Mouse (Mus musculus) embryonic facial prominence, embryonic 13.5 days (tissue): ENCODE measurements around the gene Rps15. TPM values are rescaled to one million over a fixed set of nuclear protein-coding genes. Genes with fewer than 3 reads are reported as not detected.

Experiments
- ATAC-seq: fragments of 200-750 bp; cut with Nextera tagmentation; 2 replicates; pipeline ENCODE4 v1.8.0; 2017; ENCODE audit warnings: low read depth; ENCODE audit not compliant: insufficient number of reproducible peaks, insufficient read depth, low FRiP score, low TSS enrichment
- H3K27ac ChIP-seq: fragments of 300-500 bp; sonication (generic); 2 replicates; pipeline ENCODE4 v1.5.1; 2015; ENCODE audit warnings: moderate library complexity, mild to moderate bottlenecking, inconsistent platforms
- H3K27me3 ChIP-seq: fragments of 300-500 bp; sonication (generic); 2 replicates; pipeline ENCODE4 v1.6.1; 2015; ENCODE audit warnings: mild to moderate bottlenecking, inconsistent platforms
- H3K36me3 ChIP-seq: fragments of 300-500 bp; sonication (generic); 2 replicates; pipeline ENCODE4 v1.6.1; 2015; ENCODE audit warnings: mild to moderate bottlenecking, inconsistent platforms
- H3K4me1 ChIP-seq: fragments of 300-500 bp; sonication (generic); 2 replicates; pipeline ENCODE4 v1.6.1; 2015; ENCODE audit warnings: inconsistent platforms
- H3K4me2 ChIP-seq: fragments of 300-500 bp; sonication (generic); 2 replicates; pipeline ENCODE4 v1.6.1; 2015; ENCODE audit warnings: moderate library complexity, mild to moderate bottlenecking, inconsistent platforms
- H3K4me3 ChIP-seq: fragments of 300-500 bp; sonication (generic); 2 replicates; pipeline ENCODE4 v1.5.1; 2015; ENCODE audit warnings: mild to moderate bottlenecking, inconsistent platforms
- H3K9ac ChIP-seq: fragments of 300-500 bp; sonication (generic); 2 replicates; pipeline ENCODE4 v1.6.1; 2015; ENCODE audit warnings: mild to moderate bottlenecking, inconsistent platforms
- H3K9me3 ChIP-seq: fragments of 300-500 bp; sonication (generic); 2 replicates; pipeline ENCODE4 v1.6.1; 2016; ENCODE audit warnings: inconsistent platforms
- WGBS: fragments of 180-500 bp; shearing (Covaris S2); methylation state at CpG from one replicate; pipeline ENCODE4 v1.1.7; 2015; ENCODE audit warnings: mixed read lengths; 5-methylcytosine and 5-hydroxymethylcytosine counted together
- polyA plus RNA-seq: library from polyadenylated mRNA; unstranded; fragments of >200 nt; fragmentation: Nextera tagmentation; extraction: Ambion mirVana; gene quantifications from 2 replicates; pipeline ENCODE4 v1.2.1, GENCODE M21; 2015

Rps15 gene
- polyA plus RNA-seq, 1 experiment from 2014 or later, result 1,047 TPM

DNA sequence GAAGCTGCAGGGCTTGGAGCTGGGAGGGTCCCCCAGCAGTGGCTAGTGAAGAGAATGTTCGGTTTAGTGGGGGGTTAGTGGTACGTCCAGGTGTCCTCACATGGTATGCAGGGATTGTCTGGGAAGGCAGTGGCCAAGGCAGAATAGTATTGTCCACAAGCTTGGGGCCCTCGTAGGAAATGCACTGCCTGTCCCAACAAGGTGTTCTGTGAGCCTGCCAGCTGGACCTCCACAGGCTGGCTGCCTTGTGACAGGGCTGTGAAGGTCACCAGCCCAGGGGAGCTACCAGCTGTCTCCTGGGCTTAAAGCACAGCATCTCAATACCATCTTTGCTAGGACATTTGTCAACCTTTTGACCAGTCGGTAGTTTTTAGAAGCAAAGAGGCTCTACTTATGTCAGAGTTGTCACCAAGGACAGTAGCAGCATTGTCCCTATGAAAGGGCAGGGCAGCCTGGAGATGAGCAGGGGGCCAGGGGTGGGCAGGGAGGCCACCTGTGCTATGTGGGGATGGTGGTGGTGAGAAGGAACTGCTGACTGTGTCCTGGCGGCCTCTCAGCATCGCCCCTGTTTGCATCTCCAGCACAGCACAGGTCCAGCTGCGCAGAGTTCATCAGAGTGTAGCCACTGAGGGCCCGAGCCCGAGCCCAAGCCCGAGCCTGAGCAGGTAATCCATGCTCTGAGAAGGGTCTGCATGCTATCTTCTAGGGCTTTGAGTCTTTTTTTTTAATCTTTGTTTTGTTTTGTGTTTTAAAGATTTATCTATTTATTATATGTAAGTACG, 39.6 kb upstream of the Rps15 start:
- Histone ChIP-seq H3K4me1 (peaks cover 18% of the 10 kb centered on the region), H3K9ac (no peak overlapping the region), H3K27ac (no peak overlapping the region), H3K27me3 (no peaks in the 10 kb centered on the region), H3K9me3 (no peaks in the 10 kb centered on the region), H3K4me3 (no peak overlapping the region), H3K4me2 (no peak overlapping the region), H3K36me3 (peaks cover 50% of the 10 kb centered on the region)
- no peak for ATAC-seq
- WGBS, result 95% methylated on average over 11 of the region's 11 CpGs

DNA sequence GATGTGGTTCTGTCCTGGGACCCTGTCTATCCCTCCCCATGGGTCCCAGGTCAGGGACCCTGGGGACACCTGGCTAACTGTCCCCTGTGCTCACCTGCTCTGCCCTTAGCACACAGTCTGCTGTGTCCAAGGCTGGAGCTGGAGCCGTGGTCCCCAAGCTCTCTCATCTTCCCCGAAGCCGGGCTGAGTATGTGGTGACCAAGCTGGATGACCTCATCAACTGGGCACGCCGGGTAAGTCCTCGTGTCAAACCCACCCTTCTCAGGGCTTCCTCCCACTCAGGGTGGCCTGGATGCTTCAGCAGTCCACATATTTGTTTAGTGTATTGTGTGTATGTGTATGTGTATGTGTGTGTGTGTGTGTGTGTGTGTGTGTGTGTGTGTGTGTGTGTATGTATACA, 38.7 kb upstream of the Rps15 start:
- Histone ChIP-seq H3K36me3 (peaks cover 59% of the 10 kb centered on the region), H3K4me2 (no peak overlapping the region), H3K27me3 (no peaks in the 10 kb centered on the region), H3K9ac (no peak overlapping the region), H3K4me3 (no peak overlapping the region), H3K27ac (no peak overlapping the region), H3K4me1 (peaks cover 12% of the 10 kb centered on the region), H3K9me3 (no peaks in the 10 kb centered on the region)
- WGBS, result 80% methylated on average over 6 of the region's 6 CpGs
- no peak for ATAC-seq

DNA sequence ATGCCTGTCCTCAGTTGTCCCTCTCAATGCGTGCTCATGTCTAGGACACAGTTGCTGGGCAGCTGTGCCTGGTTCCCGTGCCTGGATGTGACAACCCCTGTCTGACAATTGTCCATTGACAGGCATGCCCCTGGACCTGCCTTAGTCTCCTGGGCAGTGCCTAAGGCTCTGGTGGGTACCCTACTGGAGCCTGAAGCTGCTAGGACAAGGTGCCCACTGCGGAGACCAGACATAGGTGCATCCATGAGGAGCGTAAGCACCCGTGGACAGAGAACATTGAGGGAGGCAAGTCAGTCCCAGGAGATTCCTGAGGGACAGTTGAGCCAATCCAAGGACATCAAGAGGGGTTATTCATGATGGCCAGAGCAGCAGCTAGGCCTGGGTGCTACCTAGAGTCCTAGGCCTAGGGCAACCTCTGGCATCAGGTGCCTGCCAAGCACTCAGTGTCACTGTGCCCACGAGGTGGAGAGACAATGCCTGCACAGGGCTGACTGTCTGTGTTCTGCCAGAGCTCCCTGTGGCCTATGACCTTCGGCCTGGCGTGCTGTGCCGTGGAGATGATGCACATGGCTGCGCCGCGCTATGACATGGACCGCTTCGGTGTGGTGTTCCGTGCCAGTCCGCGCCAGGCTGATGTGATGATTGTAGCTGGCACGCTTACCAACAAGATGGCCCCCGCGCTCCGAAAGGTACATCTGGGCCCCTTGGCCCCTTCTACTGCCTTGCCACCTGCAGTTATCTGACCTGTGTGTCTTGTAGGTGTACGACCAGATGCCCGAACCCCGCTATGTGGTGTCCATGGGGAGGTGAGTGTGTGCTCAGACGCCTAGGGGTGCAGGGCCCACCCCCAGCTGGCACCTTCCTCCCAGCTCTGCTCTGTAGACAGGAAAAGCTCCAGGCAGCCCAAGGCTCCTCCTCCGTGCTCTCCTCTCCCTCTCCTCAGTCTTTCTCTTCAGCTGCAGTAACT, 37.6 kb upstream of the Rps15 start:
- Histone ChIP-seq H3K36me3 (peaks cover 66% of the 10 kb centered on the region), H3K4me3 (no peak overlapping the region)
- 95% methylated on average over 26 of the region's 26 CpGs for WGBS

GRCm38 (mm10) chr10:80255881-80256535, 36.2 kb upstream of the Rps15 start:
- Histone ChIP-seq H3K4me3 (no peak overlapping the region), H3K27me3 (no peaks in the 10 kb centered on the region), H3K4me1 (peaks cover 19% of the 10 kb centered on the region), H3K27ac (no peak overlapping the region), H3K36me3 (peaks cover 66% of the 10 kb centered on the region), H3K9me3 (no peaks in the 10 kb centered on the region), H3K4me2 (no peak overlapping the region), H3K9ac (no peak overlapping the region; the same call in 1 of the 2 replicates)
- WGBS, result 89% methylated on average over 5 of the region's 5 CpGs
- no peak for ATAC-seq

More for the DNA sequence above, 37.6 kb upstream of the Rps15 start:
- H3K4me1 ChIP-seq, result peaks cover 21% of the 10 kb centered on the region
- no peaks in the 10 kb centered on the region for H3K9me3 ChIP-seq
- ATAC-seq, result no peak
- no peak overlapping the region for H3K9ac ChIP-seq
- H3K4me2 ChIP-seq, result no peak overlapping the region
- H3K27ac ChIP-seq, result no peak overlapping the region
- H3K27me3 ChIP-seq, result no peaks in the 10 kb centered on the region

DNA sequence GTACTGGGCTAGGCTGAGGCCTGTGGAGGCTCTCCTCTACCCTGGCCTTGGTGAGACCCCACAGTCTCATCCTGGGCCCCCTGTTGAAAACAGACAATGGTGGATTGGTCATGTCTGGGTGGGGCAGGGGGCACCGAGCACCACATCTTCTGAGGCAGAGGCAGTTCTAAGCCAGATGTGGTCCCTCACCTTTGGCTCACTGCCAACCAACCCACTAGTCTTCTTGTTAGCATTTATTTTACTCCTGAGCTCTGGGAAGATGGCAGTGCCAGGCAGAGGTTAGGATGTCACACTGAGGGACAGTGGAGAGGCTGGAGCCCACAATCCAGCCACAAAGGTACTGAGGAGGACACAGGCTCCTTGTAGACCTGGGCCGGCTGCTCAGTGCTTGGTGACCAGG, 34.3 kb upstream of the Rps15 start:
- H3K27ac ChIP-seq, result no peak overlapping the region
- WGBS, result 81% methylated on average over 2 of the region's 2 CpGs
- peaks cover 27% of the 10 kb centered on the region for H3K4me1 ChIP-seq
- no peak overlapping the region for H3K4me2 ChIP-seq
- no peaks in the 10 kb centered on the region for H3K9me3 ChIP-seq
- H3K27me3 ChIP-seq, result no peaks in the 10 kb centered on the region
- H3K4me3 ChIP-seq, result no peak overlapping the region
- no peak for ATAC-seq
- peaks cover 61% of the 10 kb centered on the region for H3K36me3 ChIP-seq
- H3K9ac ChIP-seq, result peak overlapping the region; percentile 27; the same call in 1 of the 2 replicates

- WGBS, result 88% methylated on average over 14 of the region's 14 CpGs
- H3K9ac ChIP-seq, result no peak overlapping the region
- peak overlapping the region; percentile 77; the same call in 1 of the 2 replicates for H3K4me2 ChIP-seq
- no peak for ATAC-seq
- peaks cover 27% of the 10 kb centered on the region for H3K4me1 ChIP-seq
- H3K27ac ChIP-seq, result no peak overlapping the region
- H3K4me3 ChIP-seq, result no peak overlapping the region
- peaks cover 52% of the 10 kb centered on the region for H3K36me3 ChIP-seq
- no peaks in the 10 kb centered on the region for H3K27me3 ChIP-seq
- H3K9me3 ChIP-seq, result no peaks in the 10 kb centered on the region
Measured at GRCm38 (mm10) chr10:80258752-80259462, 33.3 kb upstream of the Rps15 start.

DNA sequence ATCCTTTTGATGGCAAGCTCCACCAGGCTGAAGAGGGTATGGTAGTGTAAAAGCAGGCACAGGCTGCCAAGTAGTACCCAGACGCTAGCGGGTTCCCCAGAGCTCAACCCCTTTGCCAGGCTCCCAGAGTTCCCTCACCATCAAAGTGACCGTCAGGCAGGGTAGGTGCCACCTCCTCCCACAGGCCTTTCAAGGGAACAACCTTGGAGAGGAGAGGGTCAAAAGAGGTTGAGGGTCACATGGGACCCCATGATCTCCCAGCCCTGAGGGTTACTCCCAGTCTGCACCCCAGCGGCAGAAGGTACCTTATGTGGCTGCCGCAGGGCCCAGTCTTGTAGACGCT, 32.8 kb upstream of the Rps15 start:
- ATAC-seq, result no peak
- Histone ChIP-seq H3K36me3 (peaks cover 46% of the 10 kb centered on the region), H3K4me1 (peaks cover 30% of the 10 kb centered on the region), H3K9ac (peak overlapping the region; percentile 74), H3K4me3 (peak overlapping the region; percentile 49; the same call in 1 of the 2 replicates), H3K27ac (no peak overlapping the region), H3K27me3 (no peaks in the 10 kb centered on the region), H3K4me2 (peak overlapping the region; percentile 77), H3K9me3 (no peaks in the 10 kb centered on the region)
- 80% methylated on average over 6 of the region's 6 CpGs for WGBS

- Histone ChIP-seq H3K4me3 (peak overlapping the region; percentile 49), H3K9me3 (no peaks in the 10 kb centered on the region), H3K36me3 (peaks cover 40% of the 10 kb centered on the region), H3K9ac (peak overlapping the region; percentile 74), H3K4me1 (peaks cover 30% of the 10 kb centered on the region), H3K27me3 (no peaks in the 10 kb centered on the region), H3K27ac (peak overlapping the region; percentile 96), H3K4me2 (peak overlapping the region; percentile 77)
- WGBS, result 9% methylated on average over 19 of the region's 19 CpGs
- no peak for ATAC-seq
Measured at GRCm38 (mm10) chr10:80259861-80260641, 32.2 kb upstream of the Rps15 start.

- peak within 1 kb of the TSS; percentile 96 for H3K27ac ChIP-seq
- peak; percentile 91 for ATAC-seq
- H3K9ac ChIP-seq, result peak within 1 kb of the TSS; percentile 74
- H3K36me3 ChIP-seq, result peaks cover 32% of the 10 kb centered on the region
- WGBS, result under 1% methylated on average over 49 of the region's 49 CpGs
- peak within 1 kb of the TSS; percentile 77 for H3K4me2 ChIP-seq
- peak within 1 kb of the TSS; percentile 49 for H3K4me3 ChIP-seq
- H3K9me3 ChIP-seq, result no peaks in the 10 kb centered on the region
- H3K4me1 ChIP-seq, result peaks cover 34% of the 10 kb centered on the region
- no peaks in the 10 kb centered on the region for H3K27me3 ChIP-seq
Measured at GRCm38 (mm10) chr10:80260642-80261584, 31.3 kb upstream of the Rps15 start, which contains the start of the genes Gamt and Dazap1. Gene Gamt (minus strand): TSS chr10:80261012. Gene Dazap1 (plus strand): TSS chr10:80261486.
